Mouse (Mus musculus) ES-Bruce4 (cell line): ENCODE measurements around the gene Tcte1.

Experiments used
- CTCF ChIP-seq: IDR thresholded peaks from one replicate; pipeline ENCODE4 v1.8.1; 2011; ENCODE audit warnings: low read depth, low read length
- EP300 ChIP-seq: IDR thresholded peaks from 2 replicates; pipeline ENCODE4 v1.6.1; 2011; ENCODE audit warnings: low read depth, low read length; ENCODE audit not compliant: insufficient read depth
- POLR2A ChIP-seq: IDR thresholded peaks from one replicate; pipeline ENCODE4 v1.8.1; 2011; ENCODE audit warnings: low read length; ENCODE audit not compliant: insufficient read depth

DNA sequence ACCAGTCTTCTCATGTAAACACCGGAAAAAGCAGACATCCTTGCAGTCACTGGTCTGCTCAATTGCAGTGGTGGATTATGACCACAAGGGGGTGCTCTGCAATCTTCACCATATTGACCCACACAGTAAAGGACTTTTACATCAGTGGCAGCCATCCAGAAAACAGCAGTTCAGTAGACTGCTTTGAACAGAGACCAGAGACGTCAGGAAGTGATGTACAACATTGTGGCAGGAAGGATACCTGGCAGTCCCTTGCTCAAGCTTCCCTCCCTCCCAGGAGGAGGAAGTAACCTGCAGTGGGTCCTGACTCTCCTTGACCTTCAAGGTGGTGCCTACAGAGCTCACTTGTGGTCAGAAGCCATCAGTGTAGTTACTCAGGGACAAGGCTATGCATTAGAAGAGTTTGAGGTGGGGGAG is 58.3 kb downstream of the Tcte1 start:
- peak; percentile 14 for TF ChIP-seq CTCF
- TF ChIP-seq POLR2A, result no peak
- no peak for TF ChIP-seq EP300
